Mouse (Mus musculus) midbrain, embryonic 13.5 days (tissue): ENCODE measurements around the gene Abcd3. TPM values are rescaled to one million over a fixed set of nuclear protein-coding genes. Genes with fewer than 3 reads are reported as not detected.
A peak's percentile ranks its signal among the peaks of the same experiment; 100 is the strongest.
"Not testable (repeated sequence)": the region's sequence is repeated elsewhere in the genome, so short reads cannot be mapped to it uniquely, and the experiment has no call there.

ENCODE experiments used
- ATAC-seq: fragments of 200-750 bp; cut with Nextera tagmentation; 2 replicates; pipeline ENCODE4 v1.8.0; 2017; ENCODE audit warnings: mild to moderate bottlenecking, moderate TSS enrichment, moderate library complexity
- H3K27ac ChIP-seq: fragments of 300-500 bp; sonication (generic); 2 replicates; pipeline ENCODE4 v1.5.1; 2015; ENCODE audit warnings: inconsistent platforms, mild to moderate bottlenecking, moderate library complexity
- H3K27me3 ChIP-seq: fragments of 300-500 bp; sonication (generic); 2 replicates; pipeline ENCODE4 v1.6.1; 2015; ENCODE audit warnings: mild to moderate bottlenecking, inconsistent platforms
- H3K36me3 ChIP-seq: fragments of 300-500 bp; sonication (generic); 2 replicates; pipeline ENCODE4 v1.6.1; 2015; ENCODE audit warnings: mild to moderate bottlenecking, inconsistent platforms
- H3K4me1 ChIP-seq: fragments of 300-500 bp; sonication (generic); replicated peaks from 2 replicates; pipeline ENCODE4 v1.6.1; 2015; ENCODE audit warnings: inconsistent platforms
- H3K4me2 ChIP-seq: fragments of 300-500 bp; sonication (generic); replicated peaks from 2 replicates; pipeline ENCODE4 v1.6.1; 2015; ENCODE audit warnings: moderate library complexity, mild to moderate bottlenecking, inconsistent platforms
- H3K4me3 ChIP-seq: fragments of 300-500 bp; sonication (generic); replicated peaks from 2 replicates; pipeline ENCODE4 v1.5.1; 2015; ENCODE audit warnings: mild to moderate bottlenecking, inconsistent platforms
- H3K9ac ChIP-seq: fragments of 300-500 bp; sonication (generic); replicated peaks from 2 replicates; pipeline ENCODE4 v1.6.1; 2015; ENCODE audit warnings: mild to moderate bottlenecking, inconsistent platforms
- H3K9me3 ChIP-seq: fragments of 300-500 bp; sonication (generic); 2 replicates; pipeline ENCODE4 v1.6.1; 2016; ENCODE audit warnings: mild to moderate bottlenecking, inconsistent platforms
- WGBS: fragments of 180-500 bp; shearing (Covaris S2); methylation state at CpG from one replicate; pipeline ENCODE4 v1.1.7; 2015; 5-methylcytosine and 5-hydroxymethylcytosine counted together
- polyA plus RNA-seq: library from polyadenylated mRNA; unstranded; fragments of >200 nt; fragmentation: Nextera tagmentation; extraction: Ambion mirVana; gene quantifications from 2 replicates; pipeline ENCODE4 v1.2.1, GENCODE M21; 2015

Gene Abcd3
- polyA plus RNA-seq, 1 experiment from 2014 or later, result 63.0 TPM

GRCm38 (mm10) chr3:121762056-121762852 is 52.8 kb downstream of the Abcd3 start:
- Histone ChIP-seq H3K4me1 (no peaks in the 10 kb centered on the region), H3K9me3 (no peaks in the 10 kb centered on the region), H3K4me2 (no peak overlapping the region), H3K36me3 (peaks cover 33% of the 10 kb centered on the region), H3K9ac (no peak overlapping the region), H3K27me3 (no peaks in the 10 kb centered on the region), H3K27ac (no peak overlapping the region), H3K4me3 (no peak overlapping the region)
- peak; percentile 83 for ATAC-seq
- 65% methylated on average over 4 of the region's 4 CpGs for WGBS

- Histone ChIP-seq H3K9ac (no peak overlapping the region), H3K9me3 (no peaks in the 10 kb centered on the region), H3K36me3 (peaks cover 6% of the 10 kb centered on the region), H3K27me3 (no peaks in the 10 kb centered on the region), H3K4me3 (no peak overlapping the region), H3K4me1 (peaks cover 8% of the 10 kb centered on the region), H3K4me2 (no peak overlapping the region), H3K27ac (no peak overlapping the region)
- ATAC-seq, result no peak
- 78% methylated on average over 7 of the region's 7 CpGs for WGBS
These were observed 56.7 kb downstream of the Abcd3 start for GRCm38 (mm10) chr3:121758373-121758772.

DNA sequence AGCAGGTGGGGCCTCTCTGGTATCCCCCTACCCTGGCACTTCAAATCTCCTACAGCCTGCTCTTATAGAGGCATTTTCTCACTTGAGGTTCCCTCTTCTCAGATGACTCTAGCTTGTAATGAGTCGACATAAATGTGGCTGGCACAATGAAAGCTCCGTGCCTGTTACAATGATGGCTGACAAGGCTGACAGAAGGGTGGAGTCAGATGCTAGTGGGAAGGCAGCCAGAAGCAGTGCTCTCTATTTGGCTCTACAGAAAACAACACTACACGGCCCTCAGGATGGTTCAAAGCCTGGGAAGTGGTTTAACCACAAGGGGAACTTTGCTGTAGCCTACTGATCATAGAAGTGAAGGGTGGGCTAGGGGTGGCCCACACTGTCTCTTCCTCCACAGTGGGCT is 60.0 kb downstream of the Abcd3 start:
- ATAC-seq, result peak; percentile 40

DNA sequence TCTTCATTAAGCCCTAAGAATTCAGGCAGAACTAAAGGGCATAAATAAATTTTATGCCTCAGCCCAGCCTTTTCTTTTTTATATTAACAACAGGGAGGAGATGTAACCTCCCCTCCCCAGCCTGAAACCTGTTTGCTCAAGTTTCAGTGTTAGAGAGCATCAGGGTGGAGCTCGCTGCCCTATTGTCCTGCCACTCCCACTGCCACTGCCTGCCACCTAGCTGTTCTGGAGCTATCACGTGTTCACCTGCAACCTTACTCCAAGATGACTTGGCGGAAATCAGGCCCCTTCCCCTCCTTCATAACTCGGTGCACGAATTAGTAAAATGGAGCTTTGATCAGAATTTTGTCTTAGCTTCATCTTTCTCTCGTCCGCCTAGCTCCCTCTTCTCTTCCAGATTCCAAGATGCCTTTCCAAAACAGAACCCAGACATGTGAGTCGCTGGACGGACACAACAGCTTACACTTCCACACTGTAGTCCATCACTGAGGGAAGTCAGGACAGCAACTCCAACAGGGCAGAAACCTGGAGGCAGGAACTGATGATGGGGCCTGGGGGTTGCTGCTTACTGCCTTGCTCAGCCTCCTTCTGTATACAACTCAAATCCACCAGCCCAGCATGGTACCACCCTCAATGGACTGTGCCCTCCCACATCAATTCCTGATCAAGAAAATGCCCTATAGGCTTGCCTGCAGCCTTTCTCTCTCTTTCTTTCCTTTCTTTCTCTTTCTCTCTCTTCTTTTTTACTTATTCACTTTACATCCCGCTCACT is 60.6 kb downstream of the Abcd3 start:
- H3K27ac ChIP-seq, H3K36me3 ChIP-seq, ATAC-seq, H3K4me1 ChIP-seq, H3K27me3 ChIP-seq, H3K4me3 ChIP-seq, H3K4me2 ChIP-seq, H3K9me3 ChIP-seq, H3K9ac ChIP-seq: not testable (repeated sequence)
- 89% methylated on average over 10 of the region's 10 CpGs for WGBS

More for the DNA sequence above, 60.0 kb downstream of the Abcd3 start:
- Histone ChIP-seq H3K4me2 (no peak overlapping the region), H3K9ac (no peak overlapping the region), H3K9me3 (no peaks in the 10 kb centered on the region), H3K27ac (no peak overlapping the region), H3K27me3 (no peaks in the 10 kb centered on the region), H3K36me3 (peaks cover 6% of the 10 kb centered on the region), H3K4me1 (peaks cover 8% of the 10 kb centered on the region), H3K4me3 (no peak overlapping the region)
- 17% methylated on average over 3 of the region's 3 CpGs for WGBS

- not testable (repeated sequence) for H3K27me3 ChIP-seq, ATAC-seq, H3K9ac ChIP-seq, H3K36me3 ChIP-seq, H3K27ac ChIP-seq, H3K4me3 ChIP-seq, H3K4me2 ChIP-seq, H3K4me1 ChIP-seq, H3K9me3 ChIP-seq
- WGBS, result 94% methylated on average over 4 of the region's 4 CpGs
These were observed 73.8 kb downstream of the Abcd3 start for GRCm38 (mm10) chr3:121741186-121741848.

DNA sequence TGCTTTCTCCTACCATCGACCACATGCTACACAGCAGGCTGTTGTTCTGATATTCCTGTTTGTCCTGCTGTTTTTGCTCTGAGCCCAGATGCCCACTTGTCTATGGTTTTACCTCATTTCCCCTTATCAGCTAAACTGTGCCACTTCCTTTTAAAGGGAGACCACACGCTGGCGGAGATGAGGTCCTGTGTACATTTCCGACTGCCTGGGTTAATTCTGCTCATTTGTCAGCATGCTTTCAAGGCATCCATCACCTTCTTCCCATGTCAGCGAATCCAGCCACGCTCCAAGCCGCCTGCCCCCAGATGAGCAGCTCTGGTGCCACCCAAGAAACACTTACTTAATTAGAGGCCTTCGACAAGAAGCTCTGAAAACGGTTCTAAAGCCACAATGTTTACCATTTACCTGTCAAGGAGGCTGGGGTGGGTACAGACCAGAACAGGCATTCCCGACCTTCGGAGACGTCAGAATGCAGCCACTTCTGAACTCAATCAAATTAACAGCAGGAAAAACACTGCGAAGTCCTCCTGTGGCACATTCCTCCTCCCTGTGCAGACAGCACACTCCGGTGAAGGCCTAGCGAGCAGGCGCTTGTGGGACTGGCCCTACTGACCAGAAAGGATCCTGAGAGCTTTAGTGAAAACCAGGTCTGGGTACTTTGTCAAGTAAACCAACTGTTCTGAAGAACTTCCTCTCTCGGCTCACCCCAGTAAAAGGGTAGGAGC is 75.5 kb downstream of the Abcd3 start:
- WGBS, result 83% methylated on average over 17 of the region's 17 CpGs
- peaks cover 3% of the 10 kb centered on the region; the same call in 1 of the 2 replicates for H3K9me3 ChIP-seq
- H3K36me3 ChIP-seq, result peaks cover 3% of the 10 kb centered on the region; the same call in 1 of the 2 replicates
- H3K4me1 ChIP-seq, result peaks cover 7% of the 10 kb centered on the region
- H3K9ac ChIP-seq, result no peak overlapping the region
- no peaks in the 10 kb centered on the region for H3K27me3 ChIP-seq
- no peak overlapping the region for H3K4me2 ChIP-seq
- no peak for ATAC-seq
- H3K4me3 ChIP-seq, result no peak overlapping the region
- H3K27ac ChIP-seq, result no peak overlapping the region

DNA sequence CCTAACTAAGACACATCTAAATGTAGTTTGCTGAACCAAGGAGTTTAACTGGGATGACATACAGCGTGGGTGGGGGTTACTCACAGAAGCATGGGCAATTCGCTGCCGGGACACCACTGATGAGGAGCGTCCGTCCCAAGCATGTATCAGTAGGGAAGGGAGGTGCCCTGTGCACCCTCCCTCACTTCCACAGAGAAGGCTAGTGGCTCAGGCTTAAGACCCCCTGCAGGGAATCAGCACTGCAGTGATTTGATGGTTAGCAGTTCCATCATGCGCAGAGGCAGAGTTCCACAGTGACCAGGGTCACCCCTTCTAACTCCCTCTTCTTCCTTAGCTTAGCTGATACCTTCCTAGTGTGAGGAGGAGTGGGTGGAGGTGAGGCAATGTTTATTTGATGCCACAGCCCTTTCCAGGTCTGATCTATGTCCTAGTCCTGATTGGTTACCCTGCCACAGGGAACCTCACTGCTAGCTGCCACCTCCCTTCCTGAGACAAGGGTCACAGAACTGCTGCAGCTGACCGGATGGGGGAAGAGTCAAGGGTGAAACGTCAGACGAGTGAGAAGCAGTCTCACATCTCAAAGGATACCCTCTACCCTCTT is 76.3 kb downstream of the Abcd3 start:
- 80% methylated on average over 9 of the region's 9 CpGs for WGBS
- 0 out of 2 replicates have a peak, but pooled peaks cover 4% of the 10 kb centered on the region for H3K36me3 ChIP-seq
- ATAC-seq, result no peak
- H3K27me3 ChIP-seq, result no peaks in the 10 kb centered on the region
- H3K4me2 ChIP-seq, result no peak overlapping the region
- H3K4me1 ChIP-seq, result peaks cover 7% of the 10 kb centered on the region
- H3K9me3 ChIP-seq, result no peaks in the 10 kb centered on the region
- H3K9ac ChIP-seq, result no peak overlapping the region
- no peak overlapping the region for H3K27ac ChIP-seq
- H3K4me3 ChIP-seq, result no peak overlapping the region

- Histone ChIP-seq H3K4me2 (no peak overlapping the region), H3K4me3 (no peak overlapping the region), H3K9me3 (no peaks in the 10 kb centered on the region), H3K4me1 (peaks cover 7% of the 10 kb centered on the region), H3K9ac (no peak overlapping the region), H3K27me3 (no peaks in the 10 kb centered on the region), H3K27ac (no peak overlapping the region), H3K36me3 (0 out of 2 replicates have a peak, but pooled peaks cover 4% of the 10 kb centered on the region)
- ATAC-seq, result no peak
- 66% methylated on average over 2 of the region's 2 CpGs for WGBS
These were observed 77.2 kb downstream of the Abcd3 start for GRCm38 (mm10) chr3:121737901-121738300.

GRCm38 (mm10) chr3:121737453-121737852 is 77.6 kb downstream of the Abcd3 start:
- Histone ChIP-seq H3K4me3 (no peak overlapping the region), H3K27me3 (no peaks in the 10 kb centered on the region), H3K4me1 (peaks cover 7% of the 10 kb centered on the region), H3K9me3 (no peaks in the 10 kb centered on the region), H3K27ac (no peak overlapping the region), H3K9ac (no peak overlapping the region), H3K4me2 (no peak overlapping the region), H3K36me3 (peaks cover 7% of the 10 kb centered on the region; the same call in 1 of the 2 replicates)
- ATAC-seq, result no peak
- WGBS, result 15% methylated on average over 1 of the region's 1 CpGs

DNA sequence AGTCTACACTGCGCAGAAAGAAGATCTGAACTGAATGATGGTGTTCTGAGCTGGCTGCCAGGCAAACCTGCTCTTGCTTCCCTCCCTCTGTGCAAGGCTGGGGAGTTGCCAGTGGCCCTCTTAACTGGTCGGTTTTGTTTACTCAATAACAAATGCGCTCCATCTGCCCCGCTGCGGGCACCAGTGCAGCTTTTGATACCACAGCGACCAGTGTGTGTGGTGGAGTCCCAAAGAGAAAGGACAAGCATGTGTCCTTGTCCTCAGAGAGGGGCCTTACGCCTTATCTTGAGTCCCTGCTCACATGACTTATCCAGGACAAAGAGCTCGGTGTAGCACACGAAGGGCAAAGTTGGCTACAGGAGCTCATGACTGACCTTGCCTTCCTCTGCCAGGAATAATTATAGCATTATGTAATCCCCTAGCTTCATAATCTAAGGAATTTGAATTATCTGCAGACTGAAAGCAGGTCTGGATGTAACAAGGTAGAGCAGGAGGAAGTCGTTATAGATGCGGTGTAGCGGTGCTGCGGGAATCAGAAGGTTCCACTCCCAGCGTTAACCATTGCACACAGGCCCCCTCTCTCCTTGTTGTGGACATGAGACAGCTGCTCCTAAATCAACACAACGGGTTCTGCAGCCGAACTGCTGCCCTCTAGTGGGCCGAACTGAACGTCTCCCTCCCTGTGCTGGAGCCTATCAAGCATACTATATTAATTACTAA is 78.9 kb downstream of the Abcd3 start:
- ATAC-seq, result peak; percentile 85
- no peaks in the 10 kb centered on the region for H3K9me3 ChIP-seq
- no peak overlapping the region for H3K4me2 ChIP-seq
- no peak overlapping the region for H3K27ac ChIP-seq
- no peak overlapping the region for H3K4me3 ChIP-seq
- 31% methylated on average over 18 of the region's 18 CpGs for WGBS
- H3K27me3 ChIP-seq, result no peaks in the 10 kb centered on the region
- peaks cover 14% of the 10 kb centered on the region for H3K36me3 ChIP-seq
- peaks cover 7% of the 10 kb centered on the region for H3K4me1 ChIP-seq
- H3K9ac ChIP-seq, result no peak overlapping the region

GRCm38 (mm10) chr3:121735542-121735941 is 79.6 kb downstream of the Abcd3 start:
- Histone ChIP-seq H3K9ac (no peak overlapping the region), H3K9me3 (no peaks in the 10 kb centered on the region), H3K4me3 (no peak overlapping the region), H3K36me3 (peaks cover 14% of the 10 kb centered on the region), H3K27me3 (no peaks in the 10 kb centered on the region), H3K27ac (no peak overlapping the region), H3K4me2 (no peak overlapping the region), H3K4me1 (peaks cover 7% of the 10 kb centered on the region)
- ATAC-seq, result 0 out of 2 replicates have a peak, but pooled peaks have one; percentile 2
- 62% methylated on average over 7 of the region's 7 CpGs for WGBS
